In genomic region chr10:4085363-4086141, GRCm38 (mm10) we compare ENCODE assay signal across 11 mouse cellular contexts.
"Had no signal": no experiment of that assay in that cellular context is flagged by ENCODE, and none has a peak within 500 bp of the region (broad histone marks: within the 10 kb centered on the region; RNA-seq: fewer than 3 reads in every experiment).

No protein-coding gene starts in this region.

- H3K27ac ChIP-seq: limb, embryonic 12.5 days; liver, embryonic 13.5 days; lung, embryonic 15.5 days; neural tube, embryonic 13.5 days had no signal

- H3K4me3 ChIP-seq: limb, embryonic 12.5 days; liver, embryonic 13.5 days; lung, embryonic 15.5 days; neural tube, embryonic 13.5 days had no signal

- H3K9ac ChIP-seq: limb, embryonic 12.5 days; liver, embryonic 13.5 days; liver, postnatal 0 days; lung, embryonic 15.5 days; neural tube, embryonic 13.5 days had no signal

- ATAC-seq: liver, postnatal 0 days had no signal

- DNase-seq: kidney, adult 8-10 months; kidney, postnatal 25 days; liver; liver, embryonic 13.5 days; liver, postnatal 0 days; lung, postnatal 36 days; right cerebral cortex, adult 18-20 months; right cerebral cortex, postnatal 25 days had no signal

- H3K27me3 ChIP-seq: limb, embryonic 12.5 days; liver, embryonic 13.5 days; lung, embryonic 15.5 days; neural tube, embryonic 13.5 days had no signal

- H3K4me1 ChIP-seq: limb, embryonic 12.5 days; liver, embryonic 13.5 days; lung, embryonic 15.5 days had no signal

- H3K36me3 ChIP-seq: neural tube, embryonic 13.5 days had no signal

- H3K4me2 ChIP-seq: limb, embryonic 12.5 days; liver, embryonic 13.5 days; lung, embryonic 15.5 days; neural tube, embryonic 13.5 days had no signal

- H3K9me3 ChIP-seq: limb, embryonic 12.5 days; liver, embryonic 13.5 days; lung, embryonic 15.5 days; neural tube, embryonic 13.5 days had no signal
